Mouse (Mus musculus) heart, adult 18-20 months (tissue): ENCODE data around the gene Tmem235. TPM values are rescaled to one million over a fixed set of nuclear protein-coding genes. Genes with fewer than 3 reads are reported as not detected.
A peak's percentile ranks its signal among the peaks of the same experiment; 100 is the strongest.
"Not testable (repeated sequence)": the region's sequence is repeated elsewhere in the genome, so short reads cannot be mapped to it uniquely, and the experiment has no call there.

Experiments
- DNase-seq, 2 experiments: peaks; one replicate each; pipeline ENCODE4 v3.0.0; 2021 to 2022; ENCODE audit warnings: mixed read lengths in 1 of 2
- long read RNA-seq, 2 experiments: library from polyadenylated mRNA; stranded (forward); transcript quantifications; one replicate each; pipeline ENCODE4 v2.0.0; 2021
- total RNA-seq, 2 experiments: library from RNA; stranded (reverse); gene quantifications; 2 replicates each; pipeline ENCODE4 v1.2.3; 2021

The Tmem235 gene
- total RNA-seq, result not detected
- long read RNA-seq, experiment 1, result 0 reads
- long read RNA-seq, experiment 2, result 0 reads

GRCm38 (mm10) chr11:117860601-117861000 is at the start of gene Tmem235:
Gene Tmem235 (plus strand): TSS chr11:117860752.
- no peak for DNase-seq

- no peak for DNase-seq
Observed at GRCm38 (mm10) chr11:117813867-117814266, 46.7 kb upstream of the Tmem235 start.

GRCm38 (mm10) chr11:117814704-117815366 is 45.7 kb upstream of the Tmem235 start:
- DNase-seq, result no peak

GRCm38 (mm10) chr11:117815850-117816249 is 44.7 kb upstream of the Tmem235 start:
- not testable (repeated sequence) for DNase-seq

GRCm38 (mm10) chr11:117816389-117816996 is 44.1 kb upstream of the Tmem235 start:
- no peak for DNase-seq

- DNase-seq, result peak; percentile 79 to 85
Observed at GRCm38 (mm10) chr11:117819095-117819494, 41.5 kb upstream of the Tmem235 start.

GRCm38 (mm10) chr11:117820173-117820572 is 40.4 kb upstream of the Tmem235 start:
- no peak for DNase-seq

- DNase-seq, result no peak
Observed at GRCm38 (mm10) chr11:117821868-117822267, 38.7 kb upstream of the Tmem235 start.

GRCm38 (mm10) chr11:117822728-117823241 is 37.8 kb upstream of the Tmem235 start:
- peak; percentile 58 to 65 for DNase-seq

- DNase-seq, result no peak
Observed at GRCm38 (mm10) chr11:117823411-117823810, 37.1 kb upstream of the Tmem235 start.

GRCm38 (mm10) chr11:117824060-117824969 is 36.2 kb upstream of the Tmem235 start:
- DNase-seq, result peak; percentile 89 to 91

GRCm38 (mm10) chr11:117825333-117826101 is 35.0 kb upstream of the Tmem235 start, which contains the start of the genes Afmid and Tk1:
Gene Afmid (plus strand): TSS chr11:117825924.
Gene Tk1 (minus strand): TSS chr11:117826092.
- peak; percentile 77 to 85 for DNase-seq

- no peak for DNase-seq
Observed at GRCm38 (mm10) chr11:117826164-117826563, 34.4 kb upstream of the Tmem235 start.

GRCm38 (mm10) chr11:117826916-117827315 is 33.6 kb upstream of the Tmem235 start:
- DNase-seq, result no peak

GRCm38 (mm10) chr11:117827386-117827785 is 33.2 kb upstream of the Tmem235 start:
- DNase-seq, result no peak

GRCm38 (mm10) chr11:117828149-117828887 is 32.2 kb upstream of the Tmem235 start:
- DNase-seq, result peak in 1 of 2 experiments; percentile 58

GRCm38 (mm10) chr11:117828888-117829604 is 31.5 kb upstream of the Tmem235 start:
- peak; percentile 74 to 84 for DNase-seq

- DNase-seq, result no peak
Observed at GRCm38 (mm10) chr11:117829671-117830215, 30.8 kb upstream of the Tmem235 start.

GRCm38 (mm10) chr11:117830401-117830800 is 30.2 kb upstream of the Tmem235 start:
- DNase-seq, result no peak
